Comparison of ENCODE assay signal across 9 mouse cellular contexts in the genomic region with DNA sequence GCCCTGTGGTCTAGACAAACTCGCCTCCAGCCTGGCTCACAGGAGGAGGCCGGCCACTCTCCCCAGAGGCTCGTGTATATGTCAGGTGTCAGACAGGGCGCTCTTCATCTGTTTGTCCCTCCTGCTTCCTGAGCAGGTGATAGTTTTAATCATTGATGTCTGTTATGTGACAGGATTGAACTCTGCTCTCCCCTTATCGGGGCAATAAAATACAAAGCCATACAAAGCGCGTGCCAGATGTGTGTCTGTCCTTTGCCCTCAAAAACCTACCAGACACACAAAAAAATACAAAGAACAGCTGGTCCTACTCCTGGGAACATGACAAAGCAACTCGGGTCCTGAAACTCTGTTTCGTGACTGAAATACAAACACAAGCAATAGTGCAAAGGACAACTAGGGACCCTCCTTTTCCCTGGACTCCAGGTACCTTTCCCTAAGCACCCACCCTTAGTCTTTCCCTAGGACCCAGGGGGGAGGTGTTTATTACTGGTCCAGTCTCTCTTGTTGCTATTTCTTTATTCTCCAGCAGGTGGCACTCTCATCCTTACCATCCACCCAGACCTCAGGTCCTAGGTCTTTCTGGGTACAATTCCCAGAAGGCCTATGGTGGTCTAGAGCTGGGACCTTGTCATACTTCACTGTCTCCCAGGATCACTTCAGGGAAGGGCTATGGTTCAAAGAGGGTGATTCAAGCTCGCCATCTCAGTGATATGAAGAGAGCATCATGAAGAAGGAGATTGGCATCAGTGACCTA. TPM values are rescaled to one million over a fixed set of nuclear protein-coding genes. Genes with fewer than 3 reads are reported as not detected.
DNase-seq lines count a peak whose midpoint lies in the region; ATAC-seq and TF ChIP-seq lines count a peak whose summit lies in the region.
"Had no signal": no experiment of that assay in that cellular context is flagged by ENCODE, and none has a peak within 500 bp of the region (broad histone marks: within the 10 kb centered on the region; RNA-seq: fewer than 3 reads in every experiment).

No protein-coding gene starts in this region.

- peak; percentile 34; the same call in 1 of the 2 replicates for ATAC-seq in frontal cortex, adult (ENCODE audit: low TSS enrichment)
- ATAC-seq in megakaryocyte, adult 5-6 weeks (ENCODE audit: poor library complexity, severe bottlenecking) = peak; percentile 49; the same call in 1 of the 2 replicates
- ATAC-seq in stomach, postnatal 0 days (ENCODE audit: low FRiP score, low TSS enrichment) = peak; percentile 66

- TF ChIP-seq CTCF in C2C12 (IDR thresholded peaks at IDR 0.05; ENCODE audit: control insufficient read depth, insufficient read depth, insufficient read length) = peak; percentile 5
- TF ChIP-seq CTCF in stomach, postnatal 0 days (IDR thresholded peaks at IDR 0.05; ENCODE audit: low read depth) = peak; percentile 90

- no peak overlapping the region for H3K4me2 ChIP-seq in stomach, postnatal 0 days (replicated peaks; ENCODE audit: low read depth)
- H3K4me2 ChIP-seq: limb, embryonic 13.5 days had no signal

- WGBS in stomach, postnatal 0 days = 19% methylated on average over 10 of the region's 10 CpGs

- no peak for TF ChIP-seq EP300 in stomach, postnatal 0 days (optimal IDR thresholded peaks at IDR 0.05)

- H3K4me3 ChIP-seq in C2C12 (ENCODE audit: insufficient read depth, poor library complexity, severe bottlenecking) = no peak overlapping the region
- no peak overlapping the region for H3K4me3 ChIP-seq in stomach, postnatal 0 days (ENCODE audit: low read depth, low read length)
- H3K4me3 ChIP-seq: limb, embryonic 13.5 days had no signal

- H3K9me3 ChIP-seq in stomach, postnatal 0 days (ENCODE audit: control insufficient read depth, low read length) = no peaks in the 10 kb centered on the region

- no peak overlapping the region for H3ac ChIP-seq in C2C12 (ENCODE audit: control insufficient read depth, insufficient read length, low read depth)

- H3K36me3 ChIP-seq in C2C12 (ENCODE audit: control insufficient read depth, insufficient read depth) = no peaks in the 10 kb centered on the region
- no peaks in the 10 kb centered on the region for H3K36me3 ChIP-seq in stomach, postnatal 0 days (ENCODE audit: control insufficient read depth, insufficient read depth, low read length)
- H3K36me3 ChIP-seq: limb, embryonic 13.5 days had no signal

- no peak overlapping the region for H3K27ac ChIP-seq in stomach, postnatal 0 days (replicated peaks)
- H3K27ac ChIP-seq: limb, embryonic 13.5 days had no signal

- H3K4me1 ChIP-seq in stomach, postnatal 0 days (replicated peaks; ENCODE audit: control insufficient read depth, insufficient read depth) = no peaks in the 10 kb centered on the region

- no peaks in the 10 kb centered on the region for H3K79me2 ChIP-seq in C2C12 (ENCODE audit: control insufficient read depth, insufficient read depth)

- no peaks in the 10 kb centered on the region for H3K79me3 ChIP-seq in C2C12 (ENCODE audit: low read depth)

- H3K27me3 ChIP-seq in C2C12 (ENCODE audit: control insufficient read depth, insufficient read depth, insufficient read length) = peaks cover 36% of the 10 kb centered on the region
- H3K27me3 ChIP-seq in stomach, postnatal 0 days (ENCODE audit: control insufficient read depth, insufficient read depth, low read length) = no peaks in the 10 kb centered on the region

- DNase-seq in gastrocnemius, adult 18-20 months (ENCODE audit: low spot score) = peak; percentile 45
- DNase-seq in gastrocnemius, postnatal 4 days (ENCODE audit: low spot score in 2 of 2) = no peak
- DNase-seq in cerebellum, adult 8-10 months = peak; percentile 60
- peak; percentile 57 for DNase-seq in kidney, postnatal 10 days
- DNase-seq in stomach, postnatal 0 days (ENCODE audit: low spot score) = no peak

- no peak overlapping the region for H3K9ac ChIP-seq in stomach, postnatal 0 days (ENCODE audit: low read length)
- H3K9ac ChIP-seq: limb, embryonic 13.5 days had no signal

TF ChIP-seq in C2C12, 6 proteins besides CTCF, POLR2A, EP300 and RAD21:
- no peak for TF ChIP-seq MAX (IDR thresholded peaks at IDR 0.05)
- no peak for TF ChIP-seq FOSL1 (IDR thresholded peaks at IDR 0.05; ENCODE audit: insufficient read depth, low read length, poor library complexity, severe bottlenecking)
TF ChIP-seq in C2C12: peak in this region for 0.

RNA-seq across cellular contexts. Expression of gene Wnt3, which starts 10.4 kb away (rescaled TPM):
- total RNA-seq in gastrocnemius, adult 18-20 months (2021) = not detected
- total RNA-seq in gastrocnemius, postnatal 4 days (2021) = under 1 TPM; 0.21 to 0.27 TPM
- polyA plus RNA-seq in C2C12 (2012; fragmentation: generic; extraction: Trizol) = 0.01 TPM
- not detected in 2 replicates for total RNA-seq in megakaryocyte, adult 5-6 weeks (2015)
- not detected in 2 replicates for total RNA-seq in megakaryocyte, adult 5-6 weeks (2017)
- 0.51 and 0.55 TPM in 2 replicates for polyA plus RNA-seq in stomach, postnatal 0 days (2015; fragmentation: Nextera tagmentation; extraction: Ambion mirVana)

RNA-seq across cellular contexts. Expression of gene Wnt9b, which starts 14.0 kb away (rescaled TPM):
- under 1 TPM in 1 of 2 experiments, not detected in 1; 0.07 TPM for total RNA-seq in gastrocnemius, adult 18-20 months (2021)
- not detected for total RNA-seq in gastrocnemius, postnatal 4 days (2021)
- not detected for polyA plus RNA-seq in C2C12 (2012; fragmentation: generic; extraction: Trizol)
- not detected in 2 replicates for total RNA-seq in megakaryocyte, adult 5-6 weeks (2015)
- total RNA-seq in megakaryocyte, adult 5-6 weeks (2017) = not detected in 2 replicates
- not detected in 2 replicates for polyA plus RNA-seq in stomach, postnatal 0 days (2015; fragmentation: Nextera tagmentation; extraction: Ambion mirVana)

Comparison
In these comparisons a context has a peak if more than half of its experiments do, and no peak if none do; other contexts are left out.
1. DNase-seq: peak in gastrocnemius, adult 18-20 months (single experiment), cerebellum, adult 8-10 months (single experiment) and kidney, postnatal 10 days (single experiment); none in gastrocnemius, postnatal 4 days (0 of 2) and stomach, postnatal 0 days (single experiment).
2. Peak in every context shown above with its lines, with median percentiles within 50 percentile points of each other: ATAC-seq.